Mouse (Mus musculus): ENCODE data around the gene Olfr960. TPM values are rescaled to one million over a fixed set of nuclear protein-coding genes. Genes with fewer than 3 reads are reported as not detected.

The Olfr960 gene
- not detected for total RNA-seq (2021)
- long read RNA-seq, experiment 1 = 0 reads
- long read RNA-seq, experiment 2 = 0 reads

GRCm38 (mm10) chr9:39621073-39621472, at the start of gene Olfr960:
TSS of gene Olfr960 (plus strand) at chr9:39621373.
- DNase-seq = no peak
- intact Hi-C loops (cut with DNase I) = no loop called here

- intact Hi-C loops (cut with DNase I) = no loop called here
- no peak for DNase-seq
Measured at GRCm38 (mm10) chr9:39575469-39575868, 45.7 kb upstream of the Olfr960 start, which contains the start of gene Olfr959. TSS of gene Olfr959 (minus strand) at chr9:39575569.

- DNase-seq = peak in 1 of 2 experiments; percentile 3
Measured at GRCm38 (mm10) chr9:39577050-39577449, 44.1 kb upstream of the Olfr960 start.

GRCm38 (mm10) chr9:39602536-39603332, 18.4 kb upstream of the Olfr960 start:
- DNase-seq = no peak
- intact Hi-C loops (cut with DNase I) = no loop called here

More at GRCm38 (mm10) chr9:39577050-39577449, 44.1 kb upstream of the Olfr960 start:
- intact Hi-C loops (cut with DNase I) = no loop called here

- DNase-seq = peak in 1 of 2 experiments; percentile 18
- intact Hi-C loops (cut with DNase I) = no loop called here
Measured at GRCm38 (mm10) chr9:39603333-39603845, 17.8 kb upstream of the Olfr960 start.

GRCm38 (mm10) chr9:39603999-39604453, 17.1 kb upstream of the Olfr960 start, which contains the start of gene AW551984:
TSS of gene AW551984 (minus strand) at chr9:39604403.
- DNase-seq = peak in 1 of 2 experiments; percentile 4
- intact Hi-C loops (cut with DNase I) = no loop called here

GRCm38 (mm10) chr9:39608497-39608896, 12.7 kb upstream of the Olfr960 start:
- intact Hi-C loops (cut with DNase I) = no loop called here

GRCm38 (mm10) chr9:39610355-39610754, 10.8 kb upstream of the Olfr960 start, which contains the start of gene Olfr148:
TSS of gene Olfr148 (plus strand) at chr9:39610655.
- intact Hi-C loops (cut with DNase I) = no loop called here
- DNase-seq = no peak

More at GRCm38 (mm10) chr9:39608497-39608896, 12.7 kb upstream of the Olfr960 start:
- DNase-seq = no peak

- peak in 1 of 2 experiments; percentile 27 for DNase-seq
- intact Hi-C loops (cut with DNase I) = loop anchor here (2.0 kb wide), 1 partner anchor 103 kb away; no protein-coding TSS in a partner anchor
Measured at GRCm38 (mm10) chr9:39611953-39612352, 9.2 kb upstream of the Olfr960 start.

GRCm38 (mm10) chr9:39623783-39624182, 2.6 kb downstream of the Olfr960 start:
- intact Hi-C loops (cut with DNase I) = no loop called here
- DNase-seq = no peak

GRCm38 (mm10) chr9:39624711-39625110, 3.5 kb downstream of the Olfr960 start:
- intact Hi-C loops (cut with DNase I) = no loop called here
- no peak for DNase-seq

GRCm38 (mm10) chr9:39629069-39629468, 7.9 kb downstream of the Olfr960 start:
- DNase-seq = no peak

GRCm38 (mm10) chr9:39633913-39634594, 12.9 kb downstream of the Olfr960 start:
- DNase-seq = no peak
- intact Hi-C loops (cut with DNase I) = no loop called here

More at GRCm38 (mm10) chr9:39629069-39629468, 7.9 kb downstream of the Olfr960 start:
- intact Hi-C loops (cut with DNase I) = no loop called here

GRCm38 (mm10) chr9:39644785-39645184, 23.6 kb downstream of the Olfr960 start, which contains the start of gene Olfr961:
TSS of gene Olfr961 (plus strand) at chr9:39645085.
- intact Hi-C loops (cut with DNase I) = no loop called here
- no peak for DNase-seq

GRCm38 (mm10) chr9:39647382-39647781, 26.2 kb downstream of the Olfr960 start:
- no peak for DNase-seq
- intact Hi-C loops (cut with DNase I) = no loop called here

GRCm38 (mm10) chr9:39654756-39655396, 33.7 kb downstream of the Olfr960 start:
- intact Hi-C loops (cut with DNase I) = no loop called here
- DNase-seq = no peak

GRCm38 (mm10) chr9:39666905-39667304, 45.7 kb downstream of the Olfr960 start, which contains the start of gene Olfr963:
TSS of gene Olfr963 (plus strand) at chr9:39667205.
- intact Hi-C loops (cut with DNase I) = no loop called here
- no peak for DNase-seq

GRCm38 (mm10) chr9:39669723-39670122, 48.5 kb downstream of the Olfr960 start:
- no peak for DNase-seq
- intact Hi-C loops (cut with DNase I) = no loop called here

Data from heart, postnatal 14 days (tissue).